Mouse (Mus musculus) spleen, adult 2 months (tissue): ENCODE results near the gene Iqch.

Experiments
- CTCF ChIP-seq: fragments of 200-500 bp; IDR thresholded peaks from 2 replicates; pipeline ENCODE4 v1.5.1; 2011; ENCODE audit warnings: mild to moderate bottlenecking, inconsistent platforms; ENCODE audit not compliant: insufficient read depth, insufficient read length, insufficient replicate concordance; ENCODE audit errors: extremely low read depth
- POLR2A ChIP-seq: fragments of 200-500 bp; IDR thresholded peaks from 2 replicates; pipeline ENCODE4 v1.6.1; 2011; ENCODE audit warnings: low read depth, low read length, inconsistent platforms

DNA sequence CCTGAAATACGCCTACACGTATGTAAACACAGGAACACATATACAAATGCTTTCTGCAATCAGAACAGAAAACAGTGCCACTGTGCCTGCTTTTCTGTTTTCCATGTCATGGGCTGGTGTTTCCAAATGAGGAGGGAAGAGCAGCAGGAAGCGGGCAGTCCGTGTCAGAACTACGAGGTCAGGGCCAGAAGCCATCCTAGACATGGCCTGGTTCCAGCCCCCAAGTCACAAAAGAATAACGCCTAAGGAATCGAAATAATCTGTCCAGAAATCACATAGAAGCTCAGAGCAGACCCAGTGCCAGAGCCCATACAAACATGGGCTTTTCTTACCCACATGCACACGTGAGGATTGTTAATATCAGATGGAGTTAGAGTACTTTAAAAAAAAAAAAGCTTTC, 45.4 kb downstream of the Iqch start:
- TF ChIP-seq CTCF: no peak
- TF ChIP-seq POLR2A: no peak
